Mouse (Mus musculus) monocyte, adult 59 days (primary cell): ENCODE data around the gene 3110040M04Rik. TPM values are rescaled to one million over a fixed set of nuclear protein-coding genes. Genes with fewer than 3 reads are reported as not detected.

Source experiments
- total RNA-seq, 2 experiments: library from RNA; stranded (reverse); gene quantifications; one replicate each; pipeline ENCODE4 v1.2.4; 2023

3110040M04Rik gene
- not detected for total RNA-seq

DNA sequence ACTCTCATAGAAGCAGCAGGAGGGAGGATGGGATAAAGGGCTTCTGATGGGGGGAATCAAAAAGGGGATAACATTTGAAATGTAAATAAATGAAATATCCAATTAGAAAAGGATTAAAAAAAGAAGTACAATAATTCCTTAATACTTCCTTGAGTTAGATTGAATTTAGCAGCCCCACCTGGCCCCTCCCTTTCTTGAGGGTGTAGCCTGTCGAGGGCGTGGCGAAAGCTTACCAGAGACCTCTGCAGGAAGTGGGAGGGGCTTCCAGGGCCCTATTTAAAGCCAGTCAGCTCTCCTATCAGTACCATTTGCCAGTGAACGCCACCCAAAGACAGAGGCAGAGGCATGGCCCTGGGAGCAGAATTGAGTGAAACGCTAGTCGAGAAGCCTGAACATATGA is at the start of gene 3110040M04Rik:
3110040M04Rik (plus strand) TSS at position 304 of the 400 bp plus-strand sequence.

DNA sequence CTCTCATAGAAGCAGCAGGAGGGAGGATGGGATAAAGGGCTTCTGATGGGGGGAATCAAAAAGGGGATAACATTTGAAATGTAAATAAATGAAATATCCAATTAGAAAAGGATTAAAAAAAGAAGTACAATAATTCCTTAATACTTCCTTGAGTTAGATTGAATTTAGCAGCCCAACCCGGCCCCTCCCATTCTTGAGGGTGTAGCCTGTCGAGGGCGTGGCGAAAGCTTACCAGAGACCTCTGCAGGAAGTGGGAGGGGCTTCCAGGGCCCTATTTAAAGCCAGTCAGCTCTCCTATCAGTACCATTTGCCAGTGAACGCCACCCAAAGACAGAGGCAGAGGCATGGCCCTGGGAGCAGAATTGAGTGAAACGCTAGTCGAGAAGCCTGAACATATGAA is 21.7 kb upstream of the 3110040M04Rik start, which contains the start of gene Gm47985:
Gm47985 (plus strand) TSS at position 272 of the 400 bp plus-strand sequence.

DNA sequence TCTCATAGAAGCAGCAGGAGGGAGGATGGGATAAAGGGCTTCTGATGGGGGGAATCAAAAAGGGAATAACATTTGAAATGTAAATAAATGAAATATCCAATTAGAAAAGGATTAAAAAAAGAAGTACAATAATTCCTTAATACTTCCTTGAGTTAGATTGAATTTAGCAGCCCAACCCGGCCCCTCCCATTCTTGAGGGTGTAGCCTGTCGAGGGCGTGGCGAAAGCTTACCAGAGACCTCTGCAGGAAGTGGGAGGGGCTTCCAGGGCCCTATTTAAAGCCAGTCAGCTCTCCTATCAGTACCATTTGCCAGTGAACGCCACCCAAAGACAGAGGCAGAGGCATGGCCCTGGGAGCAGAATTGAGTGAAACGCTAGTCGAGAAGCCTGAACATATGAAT is 11.8 kb upstream of the 3110040M04Rik start, which contains the start of gene Gm8947:
Gm8947 (plus strand) TSS at position 302 of the 400 bp plus-strand sequence.

DNA sequence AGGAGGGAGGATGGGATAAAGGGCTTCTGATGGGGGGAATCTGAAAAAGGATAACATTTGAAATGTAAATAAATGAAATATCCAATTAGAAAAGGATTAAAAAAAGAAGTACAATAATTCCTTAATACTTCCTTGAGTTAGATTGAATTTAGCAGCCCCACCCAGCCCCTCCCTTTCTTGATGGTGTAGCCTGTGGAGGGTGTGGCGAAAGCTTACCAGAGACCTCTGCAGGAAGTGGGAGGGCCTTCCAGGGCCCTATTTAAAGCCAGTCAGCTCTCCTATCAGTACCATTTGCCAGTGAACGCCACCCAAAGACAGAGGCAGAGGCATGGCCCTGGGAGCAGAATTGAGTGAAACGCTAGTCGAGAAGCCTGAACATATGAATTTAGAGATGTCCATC is 5.8 kb upstream of the 3110040M04Rik start, which contains the start of gene Gm47995:
Gm47995 (plus strand) TSS at position 329 of the 400 bp plus-strand sequence.

DNA sequence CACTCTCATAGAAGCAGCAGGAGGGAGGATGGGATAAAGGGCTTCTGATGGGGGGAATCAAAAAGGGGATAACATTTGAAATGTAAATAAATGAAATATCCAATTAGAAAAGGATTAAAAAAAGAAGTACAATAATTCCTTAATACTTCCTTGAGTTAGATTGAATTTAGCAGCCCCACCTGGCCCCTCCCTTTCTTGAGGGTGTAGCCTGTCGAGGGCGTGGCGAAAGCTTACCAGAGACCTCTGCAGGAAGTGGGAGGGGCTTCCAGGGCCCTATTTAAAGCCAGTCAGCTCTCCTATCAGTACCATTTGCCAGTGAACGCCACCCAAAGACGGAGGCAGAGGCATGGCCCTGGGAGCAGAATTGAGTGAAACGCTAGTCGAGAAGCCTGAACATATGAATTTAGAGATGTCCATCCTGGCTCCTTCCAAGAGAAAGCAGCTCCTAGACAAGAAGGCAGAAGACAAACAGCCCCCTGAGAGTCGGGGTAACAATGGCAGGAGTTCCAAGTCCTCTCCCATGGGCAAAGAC is 6.0 kb downstream of the 3110040M04Rik start, which contains the start of gene Gm47996:
Gm47996 (plus strand) TSS at position 308 of the 532 bp plus-strand sequence.

Other genes with a start within 250 kb of the 3110040M04Rik start
- not detected for gene Hmcn1, start 210.7 kb upstream of the 3110040M04Rik start, total RNA-seq
- not detected for gene Gm47985, start 21.6 kb upstream of the 3110040M04Rik start, total RNA-seq
- not detected for gene Gm8947, start 11.7 kb upstream of the 3110040M04Rik start, total RNA-seq
- gene Gm47995, start 5.7 kb upstream of the 3110040M04Rik start, total RNA-seq = under 1 TPM in 1 of 2 experiments, not detected in 1; 0.61 TPM
- gene Gm47996, start 6.0 kb downstream of the 3110040M04Rik start, total RNA-seq = under 1 TPM in 1 of 2 experiments, not detected in 1; 0.55 TPM
- 100 to 1,000 TPM; 175 to 184 TPM for gene Ivns1abp, start 140.4 kb downstream of the 3110040M04Rik start, total RNA-seq
- gene Swt1, start 224.3 kb downstream of the 3110040M04Rik start, total RNA-seq = 10 to 100 TPM; 19.9 to 21.8 TPM
- gene Trmt1l, start 224.4 kb downstream of the 3110040M04Rik start, total RNA-seq = 10 to 100 TPM; 26.1 to 29.3 TPM